Mouse (Mus musculus): ENCODE measurements around the gene Gm16223.

Gene Gm16223

GRCm38 (mm10) chr5:42211554-42212338 is 144.0 kb downstream of the Gm16223 start:
- no peak for DNase-seq (ENCODE audit: extremely low read depth, insufficient read length, low spot score)

GRCm38 (mm10) chr5:42212353-42212752 is 144.6 kb downstream of the Gm16223 start:
- no peak for DNase-seq (ENCODE audit: extremely low read depth, insufficient read length, low spot score)

- no peak for DNase-seq (ENCODE audit: extremely low read depth, insufficient read length, low spot score)
Observed at GRCm38 (mm10) chr5:42224840-42225239, 157.1 kb downstream of the Gm16223 start.

GRCm38 (mm10) chr5:42228631-42229030 is 160.9 kb downstream of the Gm16223 start:
- DNase-seq (ENCODE audit: extremely low read depth, insufficient read length, low spot score), result no peak

GRCm38 (mm10) chr5:42239291-42239690 is 171.5 kb downstream of the Gm16223 start:
- DNase-seq (ENCODE audit: extremely low read depth, insufficient read length, low spot score), result no peak

- no peak for DNase-seq (ENCODE audit: extremely low read depth, insufficient read length, low spot score)
Observed at GRCm38 (mm10) chr5:42239806-42240205, 172.0 kb downstream of the Gm16223 start.

- no peak for DNase-seq (ENCODE audit: extremely low read depth, insufficient read length, low spot score)
Observed at GRCm38 (mm10) chr5:42250376-42250775, 182.6 kb downstream of the Gm16223 start.

All from 3134 (cell line).